Mouse (Mus musculus): Measurements from ENCODE around the gene Rasgrf1. TPM values are rescaled to one million over a fixed set of nuclear protein-coding genes. Genes with fewer than 3 reads are reported as not detected.

Rasgrf1 gene
- polyA plus RNA-seq, 1 experiment = not detected

GRCm38 (mm10) chr9:89879574-89879973 lies 30.1 kb upstream of the Rasgrf1 start:
- Histone ChIP-seq H3K79me2 (ENCODE audit: control insufficient read depth, insufficient read depth) (no peaks in the 10 kb centered on the region), H3K36me3 (ENCODE audit: control insufficient read depth, insufficient read depth) (no peaks in the 10 kb centered on the region), H3K4me3 (ENCODE audit: insufficient read depth, poor library complexity, severe bottlenecking) (no peak overlapping the region), H3ac (ENCODE audit: control insufficient read depth, insufficient read length, low read depth) (no peak overlapping the region), H3K79me3 (ENCODE audit: low read depth) (no peaks in the 10 kb centered on the region), H3K27me3 (ENCODE audit: control insufficient read depth, insufficient read depth, insufficient read length) (no peaks in the 10 kb centered on the region)
- TF ChIP-seq MAX (IDR thresholded peaks at IDR 0.05) (no peak), CEBPB (IDR thresholded peaks at IDR 0.05; ENCODE audit: low read depth) (no peak), USF1 (IDR thresholded peaks at IDR 0.05; ENCODE audit: low read depth) (no peak), MYOG (IDR thresholded peaks at IDR 0.05; ENCODE audit: control insufficient read depth, extremely low read depth, insufficient read length) (no peak), FOSL1 (IDR thresholded peaks at IDR 0.05; ENCODE audit: insufficient read depth, low read length, poor library complexity, severe bottlenecking) (no peak)

DNA sequence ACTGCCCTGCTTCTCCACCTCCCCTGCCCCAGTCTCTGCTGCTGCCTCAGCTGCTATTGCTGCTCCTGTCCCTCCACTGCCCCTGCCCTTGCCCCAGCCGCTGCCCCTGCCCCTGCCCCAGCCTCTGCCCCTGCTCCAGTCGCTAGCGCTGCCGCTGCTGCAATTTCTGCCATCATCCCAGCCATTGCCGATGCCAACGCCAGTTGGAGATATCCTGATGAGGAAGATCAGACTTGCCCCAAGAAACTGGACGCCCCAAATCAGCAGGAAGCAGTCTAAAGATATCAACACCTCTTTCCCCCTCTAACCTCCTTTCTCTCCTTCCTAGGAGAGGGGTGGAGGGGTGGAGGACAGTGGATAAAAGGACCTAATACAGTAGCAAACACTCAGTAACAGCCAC lies 28.2 kb upstream of the Rasgrf1 start:
- no peaks in the 10 kb centered on the region for H3K27me3 ChIP-seq (ENCODE audit: control insufficient read depth, insufficient read depth, insufficient read length)
- no peaks in the 10 kb centered on the region for H3K79me2 ChIP-seq (ENCODE audit: control insufficient read depth, insufficient read depth)
- H3K79me3 ChIP-seq (ENCODE audit: low read depth) = no peaks in the 10 kb centered on the region
- H3K4me3 ChIP-seq (ENCODE audit: insufficient read depth, poor library complexity, severe bottlenecking) = no peak overlapping the region
- H3K36me3 ChIP-seq (ENCODE audit: control insufficient read depth, insufficient read depth) = no peaks in the 10 kb centered on the region
- H3ac ChIP-seq (ENCODE audit: control insufficient read depth, insufficient read length, low read depth) = no peak overlapping the region
- no peak for TF ChIP-seq CEBPB (IDR thresholded peaks at IDR 0.05; ENCODE audit: low read depth)
- no peak for TF ChIP-seq MYOG (IDR thresholded peaks at IDR 0.05; ENCODE audit: control insufficient read depth, extremely low read depth, insufficient read length)
- TF ChIP-seq MYOD1 (IDR thresholded peaks at IDR 0.05; ENCODE audit: control insufficient read depth, insufficient read length, low read depth) = no peak
- TF ChIP-seq USF1 (IDR thresholded peaks at IDR 0.05; ENCODE audit: low read depth) = no peak
- no peak for TF ChIP-seq CTCF (IDR thresholded peaks at IDR 0.05; ENCODE audit: control insufficient read depth, insufficient read depth, insufficient read length)
- TF ChIP-seq FOSL1 (IDR thresholded peaks at IDR 0.05; ENCODE audit: insufficient read depth, low read length, poor library complexity, severe bottlenecking) = no peak
- TF ChIP-seq MAX (IDR thresholded peaks at IDR 0.05) = no peak

GRCm38 (mm10) chr9:89882583-89882982 lies 27.1 kb upstream of the Rasgrf1 start:
- no peaks in the 10 kb centered on the region for H3K79me2 ChIP-seq (ENCODE audit: control insufficient read depth, insufficient read depth)
- H3K79me3 ChIP-seq (ENCODE audit: low read depth) = no peaks in the 10 kb centered on the region
- no peak for TF ChIP-seq FOSL1 (IDR thresholded peaks at IDR 0.05; ENCODE audit: insufficient read depth, low read length, poor library complexity, severe bottlenecking)
- no peak for TF ChIP-seq CEBPB (IDR thresholded peaks at IDR 0.05; ENCODE audit: low read depth)
- TF ChIP-seq MYOG (IDR thresholded peaks at IDR 0.05; ENCODE audit: control insufficient read depth, extremely low read depth, insufficient read length) = no peak
- TF ChIP-seq USF1 (IDR thresholded peaks at IDR 0.05; ENCODE audit: low read depth) = no peak
- TF ChIP-seq CTCF (IDR thresholded peaks at IDR 0.05; ENCODE audit: control insufficient read depth, insufficient read depth, insufficient read length) = no peak
- TF ChIP-seq MYOD1 (IDR thresholded peaks at IDR 0.05; ENCODE audit: control insufficient read depth, insufficient read length, low read depth) = no peak
- no peak for TF ChIP-seq MAX (IDR thresholded peaks at IDR 0.05)
- H3K27me3 ChIP-seq (ENCODE audit: control insufficient read depth, insufficient read depth, insufficient read length) = no peaks in the 10 kb centered on the region
- no peaks in the 10 kb centered on the region for H3K36me3 ChIP-seq (ENCODE audit: control insufficient read depth, insufficient read depth)
- H3ac ChIP-seq (ENCODE audit: control insufficient read depth, insufficient read length, low read depth) = no peak overlapping the region
- H3K4me3 ChIP-seq (ENCODE audit: insufficient read depth, poor library complexity, severe bottlenecking) = no peak overlapping the region

DNA sequence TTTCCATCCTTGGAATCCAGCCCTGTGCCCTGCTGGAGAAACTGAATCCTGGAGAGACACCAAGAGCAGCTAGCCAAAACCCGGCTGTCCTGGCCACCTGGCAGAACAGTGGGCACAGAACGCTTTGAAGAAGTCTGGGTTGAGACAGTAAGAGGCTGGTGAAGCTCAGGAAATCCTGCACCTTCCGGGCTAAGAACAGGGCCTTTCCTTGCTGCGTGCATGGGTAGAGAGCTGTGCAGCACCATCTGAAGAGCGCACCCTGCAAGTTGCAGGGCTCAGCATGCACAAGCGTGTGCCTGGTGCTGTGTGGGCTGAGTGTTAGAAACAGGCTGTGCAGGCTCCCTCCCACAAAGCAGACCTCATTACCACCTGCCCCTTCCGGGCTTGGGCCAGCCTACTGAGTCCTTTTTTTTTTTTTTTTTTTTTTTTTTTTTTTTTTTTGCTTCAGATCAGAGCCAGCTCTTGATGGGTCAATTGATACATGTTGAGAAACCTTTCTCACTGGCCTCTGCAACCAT lies 23.9 kb upstream of the Rasgrf1 start:
- Histone ChIP-seq H3ac (ENCODE audit: control insufficient read depth, insufficient read length, low read depth) (no peak overlapping the region), H3K79me2 (ENCODE audit: control insufficient read depth, insufficient read depth) (no peaks in the 10 kb centered on the region), H3K27me3 (ENCODE audit: control insufficient read depth, insufficient read depth, insufficient read length) (no peaks in the 10 kb centered on the region), H3K36me3 (ENCODE audit: control insufficient read depth, insufficient read depth) (no peaks in the 10 kb centered on the region), H3K79me3 (ENCODE audit: low read depth) (no peaks in the 10 kb centered on the region), H3K4me3 (ENCODE audit: insufficient read depth, poor library complexity, severe bottlenecking) (no peak overlapping the region)
- no peak for TF ChIP-seq MYOD1 (IDR thresholded peaks at IDR 0.05; ENCODE audit: control insufficient read depth, insufficient read length, low read depth)
- no peak for TF ChIP-seq MYOG (IDR thresholded peaks at IDR 0.05; ENCODE audit: control insufficient read depth, extremely low read depth, insufficient read length)
- no peak for TF ChIP-seq MAX (IDR thresholded peaks at IDR 0.05)
- no peak for TF ChIP-seq USF1 (IDR thresholded peaks at IDR 0.05; ENCODE audit: low read depth)
- no peak for TF ChIP-seq FOSL1 (IDR thresholded peaks at IDR 0.05; ENCODE audit: insufficient read depth, low read length, poor library complexity, severe bottlenecking)
- TF ChIP-seq CEBPB (IDR thresholded peaks at IDR 0.05; ENCODE audit: low read depth) = no peak

DNA sequence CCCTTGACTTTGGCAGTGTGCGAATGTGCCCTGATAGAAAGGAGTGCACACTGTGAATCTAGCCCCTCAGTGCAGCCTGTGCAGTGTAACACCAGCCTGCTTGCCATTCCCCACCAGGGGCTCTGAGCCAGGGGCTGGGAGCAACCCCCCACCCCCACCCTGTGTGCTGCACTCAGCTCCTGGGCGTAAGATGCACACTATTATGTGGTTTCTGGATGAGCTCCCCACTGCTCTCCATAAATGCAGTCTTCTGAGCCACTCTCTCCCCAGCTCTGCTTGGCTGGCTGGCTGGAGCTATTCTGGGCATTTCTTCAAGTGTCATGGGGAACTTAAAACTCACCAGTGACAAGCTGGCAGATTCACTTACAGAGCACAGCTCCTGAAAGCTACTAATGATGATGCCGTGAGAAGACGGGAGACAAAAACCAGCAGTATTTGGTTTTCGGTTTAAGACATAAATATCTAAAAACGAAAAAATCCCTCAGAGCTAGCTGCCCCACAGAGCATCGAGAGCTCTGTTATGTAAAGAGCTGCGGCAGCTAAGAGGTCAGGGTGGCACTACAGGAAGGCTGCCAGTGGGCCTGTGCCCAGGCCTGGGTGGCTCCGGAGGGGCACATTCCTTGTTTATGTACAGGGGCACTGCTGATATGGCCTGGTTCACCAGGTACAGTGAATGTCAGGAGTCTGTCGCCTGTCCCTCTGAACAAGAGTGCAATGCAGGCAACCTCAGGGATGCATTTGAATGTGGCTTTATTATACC lies 18.0 kb upstream of the Rasgrf1 start:
- no peak overlapping the region for H3ac ChIP-seq (ENCODE audit: control insufficient read depth, insufficient read length, low read depth)
- no peaks in the 10 kb centered on the region for H3K79me2 ChIP-seq (ENCODE audit: control insufficient read depth, insufficient read depth)
- H3K4me3 ChIP-seq (ENCODE audit: insufficient read depth, poor library complexity, severe bottlenecking) = no peak overlapping the region
- no peaks in the 10 kb centered on the region for H3K79me3 ChIP-seq (ENCODE audit: low read depth)
- H3K27me3 ChIP-seq (ENCODE audit: control insufficient read depth, insufficient read depth, insufficient read length) = no peaks in the 10 kb centered on the region
- no peaks in the 10 kb centered on the region for H3K36me3 ChIP-seq (ENCODE audit: control insufficient read depth, insufficient read depth)
- TF ChIP-seq USF1 (IDR thresholded peaks at IDR 0.05; ENCODE audit: low read depth) = no peak
- no peak for TF ChIP-seq FOSL1 (IDR thresholded peaks at IDR 0.05; ENCODE audit: insufficient read depth, low read length, poor library complexity, severe bottlenecking)
- no peak for TF ChIP-seq MYOD1 (IDR thresholded peaks at IDR 0.05; ENCODE audit: control insufficient read depth, insufficient read length, low read depth)
- TF ChIP-seq CEBPB (IDR thresholded peaks at IDR 0.05; ENCODE audit: low read depth) = no peak
- TF ChIP-seq CTCF (IDR thresholded peaks at IDR 0.05; ENCODE audit: control insufficient read depth, insufficient read depth, insufficient read length) = no peak
- no peak for TF ChIP-seq MAX (IDR thresholded peaks at IDR 0.05)
- no peak for TF ChIP-seq MYOG (IDR thresholded peaks at IDR 0.05; ENCODE audit: control insufficient read depth, extremely low read depth, insufficient read length)
